Mouse (Mus musculus): ENCODE results near the gene Ulk1. TPM values are rescaled to one million over a fixed set of nuclear protein-coding genes. Genes with fewer than 3 reads are reported as not detected.

Ulk1 gene
- polyA plus RNA-seq (2014; fragmentation: Nextera tagmentation; extraction: Ambion mirVana) = 41.7 and 46.9 TPM in 2 replicates

DNA sequence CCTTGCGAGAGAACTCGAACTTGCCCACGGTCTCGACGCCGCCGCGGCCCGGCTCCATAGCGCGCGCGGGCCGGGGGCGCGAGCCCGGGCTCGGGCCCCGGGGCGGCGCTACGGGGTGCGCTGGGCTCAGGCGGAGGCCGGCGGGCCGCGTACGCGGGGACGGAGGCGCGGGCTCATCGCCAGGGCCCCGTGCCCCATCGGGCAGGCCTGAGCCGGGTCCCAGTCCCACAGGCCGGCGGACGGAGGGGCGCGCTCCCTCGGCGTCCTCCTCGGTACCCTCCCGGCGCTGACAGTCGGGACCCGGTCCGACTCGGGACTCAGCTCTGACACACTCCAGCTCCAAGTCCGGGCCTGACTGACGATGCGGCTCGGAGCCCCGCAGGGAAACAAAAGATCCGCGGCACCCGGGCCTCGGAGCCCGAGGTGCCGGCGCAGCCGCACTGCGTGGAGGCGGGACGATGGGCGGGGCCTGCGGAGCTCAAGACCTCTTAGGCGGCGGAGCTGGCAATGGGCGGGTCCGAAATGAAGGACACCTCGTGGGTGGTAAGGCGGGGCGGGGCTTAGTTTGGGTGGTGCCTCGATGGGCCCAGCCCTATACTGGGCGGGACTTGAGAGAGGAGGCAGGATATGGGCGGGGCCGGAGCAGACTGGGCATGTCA lies at the start of gene Ulk1:
Gene Ulk1, minus strand, starts transcription at position 431 of the 659 bp plus-strand sequence.
- Histone ChIP-seq H3K4me2 (ENCODE audit: low read depth) (peak within 1 kb of the TSS; percentile 99), H3K9ac (ENCODE audit: low read length) (peak within 1 kb of the TSS; percentile 96), H3K4me3 (ENCODE audit: low read depth, low read length) (peak within 1 kb of the TSS; percentile 94), H3K27me3 (ENCODE audit: control insufficient read depth, insufficient read depth, low read length) (no peaks in the 10 kb centered on the region), H3K4me1 (ENCODE audit: control insufficient read depth, insufficient read depth, low read length) (peaks cover 20% of the 10 kb centered on the region), H3K9me3 (ENCODE audit: control insufficient read depth, low read length) (no peaks in the 10 kb centered on the region), H3K27ac (ENCODE audit: low read depth, low read length) (peak within 1 kb of the TSS; percentile 76), H3K36me3 (ENCODE audit: control insufficient read depth, insufficient read depth, low read length) (no peaks in the 10 kb centered on the region)
- DNase-seq (ENCODE audit: low spot score) (peak; percentile 99), ATAC-seq (ENCODE audit: insufficient read depth, low FRiP score, low TSS enrichment) (peak; percentile 93)
- under 1% methylated on average over 76 of the region's 80 CpGs for WGBS

DNA sequence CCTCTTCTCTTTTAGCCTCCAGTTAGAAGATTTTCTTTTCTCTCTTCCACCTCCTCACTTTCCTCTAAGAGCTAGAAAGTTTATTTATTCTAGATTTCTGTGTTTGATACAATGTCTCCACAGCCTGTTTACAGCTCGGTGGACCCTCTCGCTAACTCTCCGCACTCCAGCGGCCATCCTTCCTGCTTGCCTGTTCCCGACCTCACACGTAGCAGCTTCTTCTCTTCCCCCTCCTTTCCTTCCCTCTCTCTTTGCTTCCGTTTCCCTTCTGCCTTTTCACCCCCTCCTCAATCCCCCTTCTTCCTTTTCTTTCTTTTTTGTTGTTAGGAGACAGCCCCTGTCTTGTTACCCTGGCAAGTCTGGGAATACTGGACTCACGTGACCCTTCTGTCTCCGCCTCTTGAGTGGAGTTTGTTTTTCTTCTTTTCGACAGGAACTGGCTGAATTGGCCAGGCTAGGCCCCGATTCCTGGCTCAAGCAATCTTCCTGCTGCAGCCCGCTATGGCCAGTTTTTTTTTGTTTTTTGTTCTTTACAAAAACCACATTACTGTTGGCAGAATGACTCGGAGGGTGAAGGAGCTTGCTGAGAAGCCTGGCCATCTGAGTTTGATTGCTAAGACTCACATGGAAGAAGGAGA lies 49.2 kb upstream of the Ulk1 start:
- ATAC-seq (ENCODE audit: insufficient read depth, low FRiP score, low TSS enrichment) (no peak), DNase-seq (ENCODE audit: low spot score) (no peak)
- WGBS = 65% methylated on average over 13 of the region's 13 CpGs
- no peak overlapping the region for H3K4me2 ChIP-seq (ENCODE audit: low read depth)
- H3K9ac ChIP-seq (ENCODE audit: low read length) = no peak overlapping the region
- no peak overlapping the region for H3K27ac ChIP-seq (ENCODE audit: low read depth, low read length)
- no peaks in the 10 kb centered on the region for H3K27me3 ChIP-seq (ENCODE audit: control insufficient read depth, insufficient read depth, low read length)
- H3K36me3 ChIP-seq (ENCODE audit: control insufficient read depth, insufficient read depth, low read length) = 0 out of 2 replicates have a peak, but pooled peaks cover 4% of the 10 kb centered on the region
- H3K9me3 ChIP-seq (ENCODE audit: control insufficient read depth, low read length) = no peaks in the 10 kb centered on the region
- H3K4me3 ChIP-seq (ENCODE audit: low read depth, low read length) = no peak overlapping the region
- H3K4me1 ChIP-seq (ENCODE audit: control insufficient read depth, insufficient read depth, low read length) = no peaks in the 10 kb centered on the region

DNA sequence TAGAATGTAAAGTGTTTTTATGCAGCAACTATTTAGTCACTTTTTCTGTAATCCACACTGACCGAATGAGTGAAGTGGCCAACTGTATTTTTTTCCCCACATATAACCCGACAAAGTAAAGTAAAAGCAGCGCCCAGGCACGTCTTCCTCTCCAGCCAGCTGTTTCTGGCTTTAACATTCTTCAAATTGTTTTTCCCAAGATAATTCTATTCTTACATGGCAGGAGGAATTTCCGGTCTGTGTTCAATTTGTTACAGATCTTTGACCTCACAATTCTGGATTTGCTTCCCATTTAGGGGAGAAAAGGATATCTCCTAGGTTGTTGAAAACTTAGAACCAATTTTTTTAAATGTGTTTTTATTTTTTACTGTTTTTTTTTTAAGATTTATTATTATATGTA lies 47.2 kb upstream of the Ulk1 start:
- Histone ChIP-seq H3K9me3 (ENCODE audit: control insufficient read depth, low read length) (no peaks in the 10 kb centered on the region), H3K4me2 (ENCODE audit: low read depth) (no peak overlapping the region), H3K4me3 (ENCODE audit: low read depth, low read length) (no peak overlapping the region), H3K27ac (ENCODE audit: low read depth, low read length) (no peak overlapping the region), H3K27me3 (ENCODE audit: control insufficient read depth, insufficient read depth, low read length) (no peaks in the 10 kb centered on the region), H3K9ac (ENCODE audit: low read length) (no peak overlapping the region), H3K36me3 (ENCODE audit: control insufficient read depth, insufficient read depth, low read length) (0 out of 2 replicates have a peak, but pooled peaks cover 4% of the 10 kb centered on the region), H3K4me1 (ENCODE audit: control insufficient read depth, insufficient read depth, low read length) (no peaks in the 10 kb centered on the region)
- no peak for ATAC-seq (ENCODE audit: insufficient read depth, low FRiP score, low TSS enrichment)
- WGBS = 83% methylated on average over 5 of the region's 5 CpGs
- no peak for DNase-seq (ENCODE audit: low spot score)

DNA sequence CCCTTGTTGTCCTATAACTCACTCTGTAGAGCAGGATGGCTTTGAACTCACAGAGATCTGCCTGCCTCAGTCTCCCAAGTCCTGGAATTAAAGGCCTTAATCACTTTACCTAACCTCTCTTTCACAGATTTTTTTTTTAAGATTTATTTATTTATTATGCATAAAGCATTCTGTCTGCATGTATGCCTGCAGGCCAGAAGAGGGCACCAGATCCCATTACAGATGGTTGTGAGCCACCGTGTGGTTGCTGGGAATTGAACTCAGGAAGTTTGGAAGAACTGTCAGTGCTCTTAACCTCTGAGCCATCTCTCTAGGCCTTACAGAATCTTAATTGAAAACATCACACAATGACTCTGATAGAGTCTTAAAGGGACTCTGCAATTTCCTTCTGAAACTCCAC lies 43.1 kb upstream of the Ulk1 start:
- 88% methylated on average over 1 of the region's 1 CpGs for WGBS
- Histone ChIP-seq H3K4me1 (ENCODE audit: control insufficient read depth, insufficient read depth, low read length) (no peaks in the 10 kb centered on the region), H3K9me3 (ENCODE audit: control insufficient read depth, low read length) (no peaks in the 10 kb centered on the region), H3K27me3 (ENCODE audit: control insufficient read depth, insufficient read depth, low read length) (no peaks in the 10 kb centered on the region), H3K4me2 (ENCODE audit: low read depth) (no peak overlapping the region), H3K27ac (ENCODE audit: low read depth, low read length) (no peak overlapping the region), H3K9ac (ENCODE audit: low read length) (no peak overlapping the region), H3K36me3 (ENCODE audit: control insufficient read depth, insufficient read depth, low read length) (no peaks in the 10 kb centered on the region; the same call in 1 of the 2 replicates), H3K4me3 (ENCODE audit: low read depth, low read length) (no peak overlapping the region)
- DNase-seq (ENCODE audit: low spot score) = no peak
- no peak for ATAC-seq (ENCODE audit: insufficient read depth, low FRiP score, low TSS enrichment)

DNA sequence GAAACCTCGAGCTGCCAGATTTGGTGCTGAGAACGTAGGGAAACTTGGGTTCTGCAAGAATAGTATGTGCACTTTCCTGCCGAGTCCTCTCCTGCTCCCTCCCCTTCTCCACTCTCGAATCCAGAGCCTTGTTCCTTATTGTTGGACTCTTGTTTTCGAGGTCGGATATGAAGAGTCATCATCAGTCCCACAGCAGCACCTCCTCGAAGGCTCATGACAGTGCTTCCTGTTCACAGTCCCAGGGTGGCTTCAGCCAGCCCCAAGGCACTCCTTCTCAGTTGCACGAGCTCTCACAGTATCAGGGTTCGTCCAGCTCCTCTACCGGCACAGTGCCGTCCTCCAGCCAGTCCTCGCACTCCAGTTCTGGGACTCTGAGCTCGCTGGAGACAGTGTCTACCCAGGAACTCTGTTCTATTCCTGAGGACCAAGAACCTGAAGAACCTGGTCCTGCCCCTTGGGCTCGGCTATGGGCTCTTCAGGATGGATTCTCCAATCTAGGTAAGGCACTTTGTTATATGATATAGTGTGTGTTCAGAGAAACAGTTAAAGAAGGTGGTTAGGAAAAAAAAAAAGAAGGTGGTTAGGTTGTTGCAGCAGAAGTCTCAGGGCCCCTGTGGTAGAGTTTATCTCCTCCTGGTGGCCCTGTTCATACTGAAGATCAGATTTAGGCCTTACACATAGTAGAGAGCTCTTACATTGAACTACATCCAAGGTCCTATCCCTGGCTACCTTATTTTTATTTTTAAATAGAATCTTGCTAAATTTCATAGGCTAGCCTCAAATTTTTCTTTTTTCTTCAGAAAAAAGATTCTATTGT lies 31.4 kb upstream of the Ulk1 start:
- no peaks in the 10 kb centered on the region for H3K9me3 ChIP-seq (ENCODE audit: control insufficient read depth, low read length)
- DNase-seq (ENCODE audit: low spot score) (no peak), ATAC-seq (ENCODE audit: insufficient read depth, low FRiP score, low TSS enrichment) (no peak)
- H3K4me1 ChIP-seq (ENCODE audit: control insufficient read depth, insufficient read depth, low read length) = 0 out of 2 replicates have a peak, but pooled peaks cover 2% of the 10 kb centered on the region
- H3K4me2 ChIP-seq (ENCODE audit: low read depth) = no peak overlapping the region
- H3K9ac ChIP-seq (ENCODE audit: low read length) = no peak overlapping the region
- H3K4me3 ChIP-seq (ENCODE audit: low read depth, low read length) = no peak overlapping the region
- WGBS = 92% methylated on average over 14 of the region's 14 CpGs
- no peak overlapping the region for H3K27ac ChIP-seq (ENCODE audit: low read depth, low read length)
- no peaks in the 10 kb centered on the region for H3K27me3 ChIP-seq (ENCODE audit: control insufficient read depth, insufficient read depth, low read length)
- H3K36me3 ChIP-seq (ENCODE audit: control insufficient read depth, insufficient read depth, low read length) = peaks cover 2% of the 10 kb centered on the region; the same call in 1 of the 2 replicates

GRCm38 (mm10) chr5:110840465-110840864 lies 30.6 kb upstream of the Ulk1 start:
- DNase-seq (ENCODE audit: low spot score) (peak; percentile 43), ATAC-seq (ENCODE audit: insufficient read depth, low FRiP score, low TSS enrichment) (no peak)
- Histone ChIP-seq H3K4me2 (ENCODE audit: low read depth) (peak overlapping the region; percentile 78), H3K4me3 (ENCODE audit: low read depth, low read length) (peak overlapping the region; percentile 73), H3K36me3 (ENCODE audit: control insufficient read depth, insufficient read depth, low read length) (peaks cover under 1% of the 10 kb centered on the region; the same call in 1 of the 2 replicates), H3K27me3 (ENCODE audit: control insufficient read depth, insufficient read depth, low read length) (no peaks in the 10 kb centered on the region), H3K9ac (ENCODE audit: low read length) (peak overlapping the region; percentile 57), H3K4me1 (ENCODE audit: control insufficient read depth, insufficient read depth, low read length) (0 out of 2 replicates have a peak, but pooled peaks cover 2% of the 10 kb centered on the region), H3K27ac (ENCODE audit: low read depth, low read length) (0 out of 2 replicates have a peak overlapping the region, but pooled peaks have one; percentile 35), H3K9me3 (ENCODE audit: control insufficient read depth, low read length) (no peaks in the 10 kb centered on the region)
- WGBS = 11% methylated on average over 4 of the region's 4 CpGs

GRCm38 (mm10) chr5:110839678-110840365 lies 29.9 kb upstream of the Ulk1 start, which contains the start of the genes Hscb and Chek2:
Hscb (minus strand) TSS chr5:110839777.
Chek2 (plus strand) TSS chr5:110839979.
- DNase-seq (ENCODE audit: low spot score) = peak; percentile 96
- H3K36me3 ChIP-seq (ENCODE audit: control insufficient read depth, insufficient read depth, low read length) = no peaks in the 10 kb centered on the region
- WGBS = under 1% methylated on average over 41 of the region's 41 CpGs

More at GRCm38 (mm10) chr5:110839678-110840365, 29.9 kb upstream of the Ulk1 start, which contains the start of the genes Hscb and Chek2:
- peak within 1 kb of the TSS; percentile 60; the same call in 1 of the 2 replicates for H3K27ac ChIP-seq (ENCODE audit: low read depth, low read length)
- H3K9ac ChIP-seq (ENCODE audit: low read length) = peak within 1 kb of the TSS; percentile 79
- H3K4me1 ChIP-seq (ENCODE audit: control insufficient read depth, insufficient read depth, low read length) = 0 out of 2 replicates have a peak, but pooled peaks cover 2% of the 10 kb centered on the region
- no peaks in the 10 kb centered on the region for H3K27me3 ChIP-seq (ENCODE audit: control insufficient read depth, insufficient read depth, low read length)
- ATAC-seq (ENCODE audit: insufficient read depth, low FRiP score, low TSS enrichment) = peak; percentile 99
- peak within 1 kb of the TSS; percentile 73 for H3K4me3 ChIP-seq (ENCODE audit: low read depth, low read length)
- peak within 1 kb of the TSS; percentile 87 for H3K4me2 ChIP-seq (ENCODE audit: low read depth)
- H3K9me3 ChIP-seq (ENCODE audit: control insufficient read depth, low read length) = no peaks in the 10 kb centered on the region

All from neural tube, embryonic 11.5 days (tissue).